Mouse (Mus musculus) myocyte (in vitro differentiated cells): ENCODE results near the gene Kcnc3.

Experiments
- CEBPB ChIP-seq: IDR thresholded peaks from 2 replicates; pipeline ENCODE4 v1.6.1; 2011; ENCODE audit warnings: mild to moderate bottlenecking, moderate library complexity; ENCODE audit not compliant: poor library complexity, insufficient read depth, severe bottlenecking
- E2F4 ChIP-seq: IDR thresholded peaks from one replicate; pipeline ENCODE4 v1.6.1; 2011; ENCODE audit warnings: mild to moderate bottlenecking, control low read depth, moderate library complexity; ENCODE audit not compliant: insufficient read depth
- MYOD1 ChIP-seq, 3 experiments: IDR thresholded peaks; one replicate each; pipeline ENCODE4 v1.6.1; 2011; ENCODE audit warnings: control low read depth in 2 of 3, low read depth in 2 of 3, mild to moderate bottlenecking in 2 of 3, moderate library complexity in 1 of 3; ENCODE audit not compliant: insufficient read length in 2 of 3, control insufficient read depth in 1 of 3
- POLR2A ChIP-seq: IDR thresholded peaks from one replicate; pipeline ENCODE4 v1.6.1; 2011; ENCODE audit warnings: low read depth, mild to moderate bottlenecking, control low read depth, moderate library complexity; ENCODE audit not compliant: insufficient read length
- POLR2AphosphoS2 ChIP-seq: IDR thresholded peaks from one replicate; pipeline ENCODE4 v1.6.1; 2011; ENCODE audit warnings: low read depth, control low read depth; ENCODE audit not compliant: insufficient read length
- REST ChIP-seq: IDR thresholded peaks from one replicate; pipeline ENCODE4 v1.6.1; 2011; ENCODE audit warnings: mild to moderate bottlenecking, control low read depth, moderate library complexity; ENCODE audit not compliant: insufficient read depth, insufficient read length
- SRF ChIP-seq: IDR thresholded peaks from one replicate; pipeline ENCODE4 v1.6.1; 2011; ENCODE audit warnings: low read depth; ENCODE audit not compliant: control insufficient read depth, insufficient read length
- TCF12 ChIP-seq: IDR thresholded peaks from one replicate; pipeline ENCODE4 v1.6.1; 2011; ENCODE audit warnings: mild to moderate bottlenecking, control low read depth; ENCODE audit not compliant: poor library complexity, insufficient read depth, severe bottlenecking
- USF1 ChIP-seq: IDR thresholded peaks from one replicate; pipeline ENCODE4 v1.6.1; 2011; ENCODE audit warnings: low read depth, mild to moderate bottlenecking, control low read depth, moderate library complexity

GRCm38 (mm10) chr7:44626068-44626385 lies 35.6 kb downstream of the Kcnc3 start:
- TF ChIP-seq POLR2A = no peak
- no peak for TF ChIP-seq POLR2AphosphoS2
- no peak for TF ChIP-seq MYOD1 (IDR thresholded peaks at IDR 0.05; ENCODE audit: control insufficient read depth in 1 of 3, insufficient read length in 2 of 3, low read depth in 2 of 3)
- TF ChIP-seq USF1 = no peak
- no peak for TF ChIP-seq E2F4
- no peak for TF ChIP-seq TCF12
- TF ChIP-seq CEBPB = no peak
- TF ChIP-seq REST = no peak
- no peak for TF ChIP-seq SRF
